Mouse (Mus musculus) limb, embryonic 14.5 days (tissue): ENCODE measurements around the gene Siae. TPM values are rescaled to one million over a fixed set of nuclear protein-coding genes. Genes with fewer than 3 reads are reported as not detected.

Experiments
- ATAC-seq: fragments of 200-750 bp; cut with Nextera tagmentation; 2 replicates; pipeline ENCODE4 v1.8.0; 2017; ENCODE audit warnings: low read depth, moderate number of reproducible peaks, moderate TSS enrichment; ENCODE audit not compliant: low FRiP score
- DNase-seq: peaks from one replicate; pipeline ENCODE4 v3.0.0-alpha.2; 2015; ENCODE audit warnings: low spot score
- H3K27ac ChIP-seq: fragments of 300-500 bp; sonication (generic); replicated peaks from 2 replicates; pipeline ENCODE4 v1.5.1; 2014; ENCODE audit warnings: low read depth, mild to moderate bottlenecking, low read length, moderate library complexity, mixed read lengths
- H3K27me3 ChIP-seq: fragments of 300-500 bp; sonication (generic); 2 replicates; pipeline ENCODE4 v1.6.1; 2014; ENCODE audit warnings: low read length, mixed read lengths; ENCODE audit not compliant: control insufficient read depth, insufficient read depth
- H3K36me3 ChIP-seq: fragments of 300-500 bp; sonication (generic); 2 replicates; pipeline ENCODE4 v1.6.1; 2014; ENCODE audit warnings: mild to moderate bottlenecking, low read length, moderate library complexity, mixed read lengths; ENCODE audit not compliant: control insufficient read depth, insufficient read depth
- H3K4me1 ChIP-seq: fragments of 300-500 bp; sonication (generic); 2 replicates; pipeline ENCODE4 v1.6.1; 2014; ENCODE audit warnings: antibody characterized with exemption, low read length, mixed read lengths; ENCODE audit not compliant: control insufficient read depth, insufficient read depth
- H3K4me2 ChIP-seq: fragments of 300-500 bp; sonication (generic); replicated peaks from 2 replicates; pipeline ENCODE4 v1.6.1; 2014; ENCODE audit warnings: low read depth, mild to moderate bottlenecking, low read length, moderate library complexity; ENCODE audit not compliant: severe bottlenecking
- H3K4me3 ChIP-seq: fragments of 300-500 bp; sonication (generic); replicated peaks from 2 replicates; pipeline ENCODE4 v1.5.1; 2014; ENCODE audit warnings: low read length
- H3K9ac ChIP-seq: fragments of 300-500 bp; sonication (generic); 2 replicates; pipeline ENCODE4 v1.6.1; 2014; ENCODE audit warnings: mild to moderate bottlenecking, low read depth, low read length, moderate library complexity; ENCODE audit not compliant: severe bottlenecking
- H3K9me3 ChIP-seq: fragments of 300-500 bp; sonication (generic); 2 replicates; pipeline ENCODE4 v1.6.1; 2016; ENCODE audit warnings: low read length; ENCODE audit not compliant: control insufficient read depth
- POLR2A ChIP-seq: fragments of 200-500 bp; IDR thresholded peaks from 2 replicates; pipeline ENCODE4 v1.8.0; 2012; ENCODE audit warnings: inconsistent platforms, mild to moderate bottlenecking, moderate library complexity, borderline replicate concordance; ENCODE audit not compliant: insufficient read depth, insufficient read length; ENCODE audit errors: extremely low read depth
- WGBS: fragments of 180-500 bp; shearing (Covaris S2); extraction: QIAGEN DNeasy Blood & Tissue Kit; methylation state at CpG from one replicate; pipeline ENCODE4 v1.1.7; 2014; 5-methylcytosine and 5-hydroxymethylcytosine counted together
- polyA plus RNA-seq, 2 experiments: library from polyadenylated mRNA; depleted of rRNA in 1 of 2; stranded (reverse) in 1 of 2; unstranded in 1 of 2; fragments of >200 nt; fragmentation: Nextera tagmentation in 1 of 2; extraction: Ambion mirVana in 1 of 2; gene quantifications; 2 replicates each; pipeline versions ENCODE4 v1.2.1 to v1.2.3; 2012 to 2014

The Siae gene
- polyA plus RNA-seq, 2 experiments, result 8.1 to 9.4 TPM

DNA sequence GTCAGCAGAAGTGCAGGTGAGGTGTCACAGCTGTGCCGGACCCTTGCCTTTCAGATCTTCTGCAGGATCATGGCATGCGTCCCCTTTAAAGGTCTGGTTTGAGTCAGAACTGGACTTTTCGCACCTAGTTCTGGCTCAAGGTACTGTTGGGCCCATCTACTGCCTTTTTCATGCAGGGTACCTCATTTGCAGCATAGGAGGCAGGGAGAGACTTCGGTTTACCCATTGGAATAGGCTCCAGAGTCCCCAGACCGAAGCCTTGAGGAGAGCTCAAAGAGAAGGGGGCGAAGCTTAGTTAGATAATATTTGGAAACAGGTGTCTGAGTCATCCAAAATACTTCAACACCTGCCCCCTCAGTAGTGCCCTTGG, 58.4 kb downstream of the Siae start:
- 24% methylated on average over 6 of the region's 6 CpGs for WGBS
- peaks cover 10% of the 10 kb centered on the region for H3K4me1 ChIP-seq
- no peaks in the 10 kb centered on the region for H3K9me3 ChIP-seq
- H3K36me3 ChIP-seq, result no peaks in the 10 kb centered on the region
- H3K4me3 ChIP-seq, result peak overlapping the region; percentile 57
- peak overlapping the region; percentile 68 for H3K4me2 ChIP-seq
- no peak for TF ChIP-seq POLR2A
- no peak overlapping the region for H3K27ac ChIP-seq
- no peaks in the 10 kb centered on the region for H3K27me3 ChIP-seq
- no peak; the same call in 1 of the 2 replicates for ATAC-seq
- DNase-seq, result no peak
- peak overlapping the region; percentile 58 for H3K9ac ChIP-seq

DNA sequence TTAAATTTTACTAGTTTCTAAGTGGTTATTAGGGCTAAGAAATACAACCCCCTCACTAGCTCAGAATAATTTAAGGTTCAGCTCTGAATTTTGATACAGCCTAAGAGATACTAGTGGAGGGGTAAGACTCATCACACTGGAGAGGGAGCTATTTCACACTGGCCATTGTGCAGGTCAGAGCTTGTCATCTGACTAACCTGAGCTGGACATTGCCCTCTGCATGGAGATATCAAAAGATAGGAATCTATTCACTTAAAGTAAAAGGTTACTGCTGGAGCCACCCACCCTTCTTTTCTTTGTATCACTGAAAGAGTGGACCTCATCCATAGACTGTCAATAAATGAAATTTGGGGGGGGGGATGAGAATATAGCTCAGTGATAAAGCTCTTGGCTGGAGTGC, 58.8 kb downstream of the Siae start:
- no peak for DNase-seq
- Histone ChIP-seq H3K27me3 (no peaks in the 10 kb centered on the region), H3K4me2 (peak overlapping the region; percentile 68; the same call in 1 of the 2 replicates), H3K9me3 (no peaks in the 10 kb centered on the region), H3K36me3 (no peaks in the 10 kb centered on the region), H3K9ac (peak overlapping the region; percentile 58; the same call in 1 of the 2 replicates), H3K27ac (no peak overlapping the region), H3K4me1 (peaks cover 10% of the 10 kb centered on the region), H3K4me3 (peak overlapping the region; percentile 57; the same call in 1 of the 2 replicates)
- TF ChIP-seq POLR2A, result no peak
- no peak for ATAC-seq

- no peaks in the 10 kb centered on the region for H3K9me3 ChIP-seq
- WGBS, result 51% methylated on average over 5 of the region's 5 CpGs
- ATAC-seq (no peak), DNase-seq (no peak)
- H3K27ac ChIP-seq, result no peak overlapping the region
- no peak overlapping the region for H3K4me2 ChIP-seq
- no peaks in the 10 kb centered on the region for H3K36me3 ChIP-seq
- no peak for TF ChIP-seq POLR2A
- no peaks in the 10 kb centered on the region for H3K27me3 ChIP-seq
- H3K9ac ChIP-seq, result no peak overlapping the region
- peaks cover 6% of the 10 kb centered on the region; the same call in 1 of the 2 replicates for H3K4me1 ChIP-seq
- no peak overlapping the region for H3K4me3 ChIP-seq
Measured at GRCm38 (mm10) chr9:37615220-37615619, 59.7 kb downstream of the Siae start.

DNA sequence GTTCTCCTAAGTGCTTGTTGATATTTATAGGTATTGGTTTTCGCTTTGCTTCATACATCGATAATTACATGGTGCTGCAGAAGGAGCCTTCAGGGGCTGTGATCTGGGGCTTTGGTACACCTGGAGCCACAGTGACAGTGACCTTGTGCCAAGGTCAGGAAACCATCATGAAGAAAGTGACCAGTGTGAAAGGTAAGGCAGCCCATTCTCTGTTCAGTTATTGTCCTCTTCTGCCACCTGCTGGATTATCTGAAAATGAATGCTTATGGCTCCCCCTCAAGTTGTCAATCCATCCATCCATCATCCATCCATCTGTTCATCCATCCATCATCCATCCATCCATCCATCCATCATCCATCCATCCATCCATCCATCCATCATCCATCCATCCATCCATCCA, 61.3 kb downstream of the Siae start:
- Histone ChIP-seq H3K4me2 (no peak overlapping the region), H3K4me1 (peaks cover 6% of the 10 kb centered on the region; the same call in 1 of the 2 replicates), H3K9me3 (no peaks in the 10 kb centered on the region), H3K9ac (no peak overlapping the region), H3K4me3 (no peak overlapping the region), H3K36me3 (no peaks in the 10 kb centered on the region), H3K27me3 (no peaks in the 10 kb centered on the region), H3K27ac (no peak overlapping the region)
- DNase-seq (peak; percentile 44), ATAC-seq (no peak)
- no peak for TF ChIP-seq POLR2A
- WGBS, result 58% methylated on average over 2 of the region's 2 CpGs

DNA sequence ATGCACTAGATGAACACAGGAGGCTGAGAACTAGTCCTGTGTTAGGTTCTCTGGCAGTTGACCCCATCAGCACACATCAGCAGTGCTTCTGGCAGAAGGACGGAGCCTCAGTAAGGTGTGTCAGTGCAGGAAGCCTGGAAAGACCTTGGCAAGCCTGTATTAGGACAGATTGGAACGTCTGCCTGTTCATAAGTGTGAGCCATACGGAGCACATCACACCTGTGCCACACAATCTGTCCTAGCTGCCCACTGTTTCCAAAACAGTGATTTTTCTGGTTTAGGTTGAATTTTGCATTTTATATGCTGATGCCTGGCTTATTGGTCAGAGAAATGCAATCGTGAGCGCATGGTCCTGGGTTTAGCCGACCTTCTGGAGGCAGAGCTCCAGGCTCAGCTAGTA, 65.8 kb downstream of the Siae start:
- ATAC-seq (no peak), DNase-seq (no peak)
- no peak overlapping the region for H3K27ac ChIP-seq
- TF ChIP-seq POLR2A, result no peak
- WGBS, result 85% methylated on average over 6 of the region's 6 CpGs
- H3K4me2 ChIP-seq, result no peak overlapping the region
- no peaks in the 10 kb centered on the region for H3K9me3 ChIP-seq
- H3K9ac ChIP-seq, result no peak overlapping the region
- H3K4me1 ChIP-seq, result no peaks in the 10 kb centered on the region
- no peaks in the 10 kb centered on the region for H3K27me3 ChIP-seq
- no peak overlapping the region for H3K4me3 ChIP-seq
- no peaks in the 10 kb centered on the region for H3K36me3 ChIP-seq

DNA sequence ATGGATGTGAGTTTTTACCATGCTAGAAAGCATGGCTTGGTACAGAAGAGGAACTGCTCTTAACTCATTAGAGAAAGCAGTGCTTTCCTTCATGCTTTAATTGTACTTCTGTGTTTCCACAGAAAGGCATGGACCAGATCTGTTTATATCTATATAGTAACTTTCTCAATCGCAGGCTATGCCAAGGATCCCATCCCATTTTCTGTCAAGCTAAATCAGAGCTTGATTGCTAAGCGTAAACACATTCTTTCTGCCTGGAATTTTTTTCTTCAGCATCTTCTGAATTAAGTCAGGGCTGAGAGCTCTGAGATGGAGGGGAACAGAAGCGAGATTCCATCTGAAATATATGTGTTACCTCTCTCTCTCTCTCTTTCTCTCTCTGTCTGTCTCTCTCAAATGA, 68.5 kb downstream of the Siae start:
- no peak overlapping the region for H3K9ac ChIP-seq
- no peaks in the 10 kb centered on the region for H3K9me3 ChIP-seq
- ATAC-seq (no peak), DNase-seq (no peak)
- 81% methylated on average over 3 of the region's 3 CpGs for WGBS
- H3K4me2 ChIP-seq, result no peak overlapping the region
- no peaks in the 10 kb centered on the region for H3K27me3 ChIP-seq
- H3K4me3 ChIP-seq, result no peak overlapping the region
- H3K36me3 ChIP-seq, result no peaks in the 10 kb centered on the region
- TF ChIP-seq POLR2A, result no peak
- no peak overlapping the region for H3K27ac ChIP-seq
- H3K4me1 ChIP-seq, result no peaks in the 10 kb centered on the region
